Mouse (Mus musculus): Measurements from ENCODE around the gene Mtmr14.

- TF ChIP-seq MAX (IDR thresholded peaks at IDR 0.05; ENCODE audit: low read depth) (no peak), POLR2A (IDR thresholded peaks at IDR 0.05; ENCODE audit: insufficient read length, low read depth) (no peak), POLR2AphosphoS2 (IDR thresholded peaks at IDR 0.05; ENCODE audit: insufficient read length, low read depth) (no peak), USF1 (IDR thresholded peaks at IDR 0.05; ENCODE audit: low read depth) (no peak), CEBPB (IDR thresholded peaks at IDR 0.05; ENCODE audit: insufficient read depth, poor library complexity, severe bottlenecking) (no peak), MYOD1 (IDR thresholded peaks at IDR 0.05; ENCODE audit: control insufficient read depth in 1 of 3, insufficient read length in 2 of 3, low read depth in 2 of 3) (no peak)
Observed at GRCm38 (mm10) chr6:113193765-113194460, 43.7 kb upstream of the Mtmr14 start.
